Mouse (Mus musculus): ENCODE data around the gene Spata1. TPM values are rescaled to one million over a fixed set of nuclear protein-coding genes. Genes with fewer than 3 reads are reported as not detected.
"Not testable (repeated sequence)": the region's sequence is repeated elsewhere in the genome, so short reads cannot be mapped to it uniquely, and the experiment has no call there.

Gene Spata1
- polyA plus RNA-seq, 1 experiment = 6.7 TPM

- TF ChIP-seq CTCF (IDR thresholded peaks at IDR 0.05; ENCODE audit: borderline replicate concordance, extremely low read depth, insufficient read depth, insufficient read length) = no peak
- TF ChIP-seq POLR2A (IDR thresholded peaks at IDR 0.05; ENCODE audit: borderline replicate concordance, extremely low read depth, insufficient read depth, insufficient read length, poor library complexity, severe bottlenecking) = no peak
- DNase-seq (ENCODE audit: low read depth) = no peak
These were observed 63.4 kb downstream of the Spata1 start for GRCm38 (mm10) chr3:146436114-146436513.

- no peak for DNase-seq (ENCODE audit: low read depth)
- TF ChIP-seq POLR2A (IDR thresholded peaks at IDR 0.05; ENCODE audit: borderline replicate concordance, extremely low read depth, insufficient read depth, insufficient read length, poor library complexity, severe bottlenecking) (no peak), CTCF (IDR thresholded peaks at IDR 0.05; ENCODE audit: borderline replicate concordance, extremely low read depth, insufficient read depth, insufficient read length) (no peak)
These were observed 64.0 kb downstream of the Spata1 start for GRCm38 (mm10) chr3:146435533-146435932.

DNA sequence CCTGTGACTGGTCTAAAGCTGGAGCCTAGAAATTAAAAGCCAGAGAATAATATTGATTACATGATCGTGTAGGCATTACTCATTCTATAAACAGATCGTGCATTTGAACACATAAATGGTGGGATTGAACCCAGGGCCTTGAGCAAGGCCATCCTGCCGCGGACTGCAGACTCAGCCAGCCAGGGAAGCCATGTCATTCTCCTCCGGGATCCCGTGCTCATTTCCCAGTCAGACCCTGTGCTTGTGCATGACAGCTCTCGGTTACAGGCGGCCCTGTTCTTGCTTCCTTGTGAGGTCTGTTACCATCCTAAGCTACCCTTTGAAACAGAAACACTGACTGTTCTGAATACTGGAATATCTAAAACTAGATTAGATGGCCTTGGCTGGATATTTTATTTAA lies 64.9 kb downstream of the Spata1 start:
- no peak for DNase-seq (ENCODE audit: low read depth)
- TF ChIP-seq POLR2A (IDR thresholded peaks at IDR 0.05; ENCODE audit: borderline replicate concordance, extremely low read depth, insufficient read depth, insufficient read length, poor library complexity, severe bottlenecking) (no peak), CTCF (IDR thresholded peaks at IDR 0.05; ENCODE audit: borderline replicate concordance, extremely low read depth, insufficient read depth, insufficient read length) (no peak)

DNA sequence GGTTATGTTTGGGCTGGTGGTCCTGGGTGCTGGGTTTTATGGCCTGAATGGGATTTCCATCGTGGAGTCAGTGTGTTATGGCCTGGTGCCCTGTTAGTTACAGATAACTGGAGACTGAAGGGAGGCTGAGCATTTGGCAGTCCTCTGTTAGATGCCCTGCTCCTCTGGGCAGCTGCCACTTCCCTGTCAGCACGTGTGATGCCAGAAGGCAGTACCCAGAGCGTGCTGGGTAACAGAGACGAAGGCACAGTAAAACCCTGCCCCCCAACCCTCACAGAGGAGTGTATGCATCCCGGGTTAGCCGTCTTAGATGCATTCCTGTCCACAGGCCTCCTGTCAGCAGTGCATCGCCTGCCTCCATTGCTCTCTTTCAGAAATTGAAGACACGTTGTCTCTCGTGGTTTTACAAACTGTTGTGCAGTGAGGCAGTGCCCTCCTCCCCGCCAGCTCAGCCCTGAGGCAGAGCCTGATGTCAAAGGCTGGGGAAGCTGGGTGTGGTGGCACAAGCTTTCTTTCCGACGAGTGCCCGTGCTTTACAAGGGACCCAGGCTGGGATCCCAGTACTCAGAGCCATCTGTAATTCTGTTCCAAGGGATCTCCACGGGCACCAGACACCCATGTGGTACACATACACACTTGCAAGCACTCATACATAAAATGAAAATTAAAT lies 65.7 kb downstream of the Spata1 start:
- TF ChIP-seq CTCF (IDR thresholded peaks at IDR 0.05; ENCODE audit: borderline replicate concordance, extremely low read depth, insufficient read depth, insufficient read length) = no peak
- no peak for TF ChIP-seq POLR2A (IDR thresholded peaks at IDR 0.05; ENCODE audit: borderline replicate concordance, extremely low read depth, insufficient read depth, insufficient read length, poor library complexity, severe bottlenecking)
- DNase-seq (ENCODE audit: low read depth) = no peak

- not testable (repeated sequence) for DNase-seq (ENCODE audit: low read depth)
These were observed 66.5 kb downstream of the Spata1 start for GRCm38 (mm10) chr3:146433063-146433462.

DNA sequence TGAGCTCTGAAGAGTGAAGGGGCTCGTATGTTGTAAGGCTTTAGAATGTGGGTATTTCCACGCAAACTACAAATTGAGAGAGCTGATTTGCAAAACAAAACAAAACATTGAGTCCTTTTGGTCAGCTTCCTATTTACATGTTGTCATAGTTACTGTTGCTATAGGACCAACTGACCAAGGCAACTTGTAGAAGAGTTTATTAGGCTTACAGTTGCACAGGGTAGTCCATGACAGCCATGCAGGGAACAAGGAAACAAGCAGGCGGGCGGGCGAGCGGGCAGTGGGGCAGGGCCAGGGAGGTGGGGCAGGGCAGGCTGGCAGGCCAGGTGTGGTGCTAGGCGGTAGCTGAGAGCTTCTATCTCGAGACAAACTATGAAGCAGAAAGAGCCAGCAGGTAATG lies 73.1 kb downstream of the Spata1 start:
- TF ChIP-seq POLR2A (IDR thresholded peaks at IDR 0.05; ENCODE audit: borderline replicate concordance, extremely low read depth, insufficient read depth, insufficient read length, poor library complexity, severe bottlenecking) = no peak
- TF ChIP-seq CTCF (IDR thresholded peaks at IDR 0.05; ENCODE audit: borderline replicate concordance, extremely low read depth, insufficient read depth, insufficient read length) = no peak
- DNase-seq (ENCODE audit: low read depth) = peak; percentile 63

DNA sequence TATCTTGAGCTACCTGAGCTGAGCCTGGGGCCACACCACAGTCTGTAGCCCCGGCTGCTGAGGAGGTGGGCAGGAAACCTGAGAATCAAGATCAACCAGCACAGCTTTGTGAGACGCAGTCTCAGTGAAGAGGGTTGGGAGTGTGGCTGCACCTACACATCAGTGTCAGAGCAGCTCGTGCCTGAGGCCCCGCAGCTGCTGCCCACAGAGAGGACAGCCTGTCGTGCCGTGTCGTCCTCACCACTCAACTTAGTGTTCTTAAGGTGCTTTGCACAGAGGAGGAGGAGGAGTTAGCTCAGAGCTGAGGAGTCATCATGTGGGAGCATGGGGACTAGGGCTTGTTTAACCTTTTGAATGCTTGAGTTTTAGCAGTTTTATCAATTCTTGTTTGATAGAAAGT lies 73.7 kb downstream of the Spata1 start:
- TF ChIP-seq POLR2A (IDR thresholded peaks at IDR 0.05; ENCODE audit: borderline replicate concordance, extremely low read depth, insufficient read depth, insufficient read length, poor library complexity, severe bottlenecking) (no peak), CTCF (IDR thresholded peaks at IDR 0.05; ENCODE audit: borderline replicate concordance, extremely low read depth, insufficient read depth, insufficient read length) (no peak)
- no peak for DNase-seq (ENCODE audit: low read depth)

DNA sequence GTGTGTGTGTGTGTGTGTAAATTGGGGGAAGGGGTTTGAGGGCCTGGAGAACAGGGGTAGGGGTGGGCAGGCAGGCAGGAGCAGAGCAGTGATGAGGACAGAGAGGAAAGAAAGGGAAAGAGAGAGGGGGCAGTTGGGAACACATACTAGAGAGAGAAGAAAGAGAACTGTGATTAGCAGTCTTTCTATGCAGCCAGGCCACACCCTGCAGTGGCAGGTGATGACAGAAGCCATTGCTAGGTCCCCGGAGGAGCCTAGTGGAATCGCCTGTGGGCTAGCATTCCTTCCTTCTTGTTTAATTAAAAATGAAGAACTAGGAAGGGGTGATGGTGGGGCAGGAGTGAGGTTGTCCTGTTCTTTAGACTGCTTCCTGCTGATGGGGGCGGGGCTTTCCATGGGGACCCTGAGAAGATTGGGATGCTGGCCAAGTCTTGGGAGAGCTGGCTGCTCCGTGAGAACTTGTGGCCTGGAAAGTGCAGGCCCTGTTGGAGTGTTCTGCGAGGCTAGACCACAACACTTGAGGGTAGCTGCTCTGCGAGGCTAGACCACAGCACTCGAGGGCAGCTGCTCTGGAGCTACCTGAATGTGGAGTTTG lies 75.2 kb downstream of the Spata1 start:
- peak; percentile 73 for DNase-seq (ENCODE audit: low read depth)
- no peak for TF ChIP-seq CTCF (IDR thresholded peaks at IDR 0.05; ENCODE audit: borderline replicate concordance, extremely low read depth, insufficient read depth, insufficient read length)

- DNase-seq (ENCODE audit: low read depth) = no peak
These were observed 75.8 kb downstream of the Spata1 start for GRCm38 (mm10) chr3:146423710-146424109.

GRCm38 (mm10) chr3:146421787-146422186 lies 77.8 kb downstream of the Spata1 start:
- DNase-seq (ENCODE audit: low read depth) = no peak
- TF ChIP-seq CTCF (IDR thresholded peaks at IDR 0.05; ENCODE audit: borderline replicate concordance, extremely low read depth, insufficient read depth, insufficient read length) (no peak), POLR2A (IDR thresholded peaks at IDR 0.05; ENCODE audit: borderline replicate concordance, extremely low read depth, insufficient read depth, insufficient read length, poor library complexity, severe bottlenecking) (no peak)

More at GRCm38 (mm10) chr3:146423710-146424109, 75.8 kb downstream of the Spata1 start:
- TF ChIP-seq POLR2A (IDR thresholded peaks at IDR 0.05; ENCODE audit: borderline replicate concordance, extremely low read depth, insufficient read depth, insufficient read length, poor library complexity, severe bottlenecking) (no peak), CTCF (IDR thresholded peaks at IDR 0.05; ENCODE audit: borderline replicate concordance, extremely low read depth, insufficient read depth, insufficient read length) (peak; percentile 20; the same call in 1 of the 2 replicates)

DNA sequence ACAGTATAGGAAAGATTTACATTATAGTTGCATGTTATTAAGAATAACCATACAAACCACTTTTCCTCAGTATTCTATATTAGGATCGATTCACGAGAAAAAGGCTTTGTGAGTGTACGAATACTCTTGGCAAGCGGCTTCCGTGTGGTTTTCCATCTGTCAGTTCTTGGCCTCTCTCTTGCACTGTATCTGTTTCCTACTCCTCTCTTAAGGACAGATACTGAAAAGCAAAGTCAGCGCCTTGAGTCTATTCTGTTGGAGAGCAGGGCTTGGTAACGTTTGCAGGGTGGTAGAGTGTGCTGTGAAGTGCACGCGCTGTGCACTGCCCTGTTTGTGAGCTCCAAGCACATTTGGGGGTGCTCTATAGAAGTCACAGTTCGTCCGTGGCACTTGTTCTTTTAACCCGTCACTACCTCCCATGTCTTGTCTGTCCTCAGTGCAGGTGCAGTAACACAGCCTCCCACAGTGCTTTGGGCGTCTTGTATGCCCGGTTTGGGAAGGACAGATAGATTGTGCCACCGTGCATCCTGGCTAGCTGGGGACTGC lies 79.5 kb downstream of the Spata1 start:
- TF ChIP-seq CTCF (IDR thresholded peaks at IDR 0.05; ENCODE audit: borderline replicate concordance, extremely low read depth, insufficient read depth, insufficient read length) = no peak
- TF ChIP-seq POLR2A (IDR thresholded peaks at IDR 0.05; ENCODE audit: borderline replicate concordance, extremely low read depth, insufficient read depth, insufficient read length, poor library complexity, severe bottlenecking) = no peak
- peak; percentile 39 for DNase-seq (ENCODE audit: low read depth)

DNA sequence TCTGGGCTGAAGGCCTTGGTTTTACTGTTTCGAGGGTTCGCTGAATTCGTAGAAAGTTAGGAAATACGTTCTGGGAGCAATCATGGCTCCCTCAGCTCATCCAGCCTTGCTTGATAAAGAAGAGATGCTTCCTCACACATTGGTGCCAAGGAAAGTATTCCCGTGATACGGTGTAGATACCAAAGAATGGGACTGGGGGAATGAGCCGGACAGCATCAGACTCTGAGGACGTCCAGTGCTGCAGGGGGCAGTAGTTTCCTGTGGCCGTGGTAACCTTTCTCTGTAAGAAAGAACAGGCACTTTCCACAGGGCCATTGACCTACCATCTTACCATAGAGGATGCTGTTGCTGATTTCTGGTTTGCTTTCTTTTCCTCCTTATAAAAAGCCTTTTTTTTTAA lies 80.0 kb downstream of the Spata1 start:
- TF ChIP-seq CTCF (IDR thresholded peaks at IDR 0.05; ENCODE audit: borderline replicate concordance, extremely low read depth, insufficient read depth, insufficient read length) = no peak
- TF ChIP-seq POLR2A (IDR thresholded peaks at IDR 0.05; ENCODE audit: borderline replicate concordance, extremely low read depth, insufficient read depth, insufficient read length, poor library complexity, severe bottlenecking) = no peak
- DNase-seq (ENCODE audit: low read depth) = no peak

Data from brain, embryonic 14.5 days (tissue).